Comparison of ENCODE assay signal across 9 mouse cellular contexts in genomic region chr13:95347018-95347696, GRCm38 (mm10). TPM values are rescaled to one million over a fixed set of nuclear protein-coding genes. Genes with fewer than 3 reads are reported as not detected.
DNase-seq lines count a peak whose midpoint lies in the region; ATAC-seq and TF ChIP-seq lines count a peak whose summit lies in the region.
"Had no signal": no experiment of that assay in that cellular context is flagged by ENCODE, and none has a peak within 500 bp of the region (broad histone marks: within the 10 kb centered on the region; RNA-seq: fewer than 3 reads in every experiment).

No protein-coding gene starts in this region.

- WGBS in embryonic facial prominence, embryonic 15.5 days = 30% methylated on average over 8 of the region's 8 CpGs

- no peaks in the 10 kb centered on the region for H3K27me3 ChIP-seq in E14TG2a.4 (ENCODE audit: insufficient read depth, low read length)
- H3K27me3 ChIP-seq in embryonic facial prominence, embryonic 15.5 days = no peaks in the 10 kb centered on the region
- H3K27me3 ChIP-seq: heart, embryonic 15.5 days had no signal

- ATAC-seq in embryonic facial prominence, embryonic 15.5 days (ENCODE audit: insufficient number of reproducible peaks, low FRiP score, low TSS enrichment, low read depth) = peak; percentile 29; the same call in 1 of the 2 replicates
- peak; percentile 42; the same call in 1 of the 2 replicates for ATAC-seq in neutrophil, adult 5-6 weeks (ENCODE audit: extremely low read depth, insufficient number of reproducible peaks, low FRiP score, poor library complexity, severe bottlenecking)

- DNase-seq in heart, postnatal 36 days = peak; percentile 65 to 75
- peak; percentile 58 to 89 for DNase-seq in layer of hippocampus, adult 18-20 months (ENCODE audit: low spot score in 2 of 2)
- DNase-seq in lung, adult 18-20 months = peak; percentile 33 to 52
- DNase-seq in thymus, postnatal 10 days (ENCODE audit: low spot score in 2 of 2) = peak; percentile 16 to 72

- TF ChIP-seq CTCF in E14TG2a.4 (conservative IDR thresholded peaks at IDR 0.05; ENCODE audit: low read length) = peak; percentile 85
- TF ChIP-seq CTCF in bone marrow macrophage, adult 2 months (IDR thresholded peaks at IDR 0.05; ENCODE audit: low read depth, low read length) = peak; percentile 88

- H3K27ac ChIP-seq in bone marrow macrophage, adult 2 months (ENCODE audit: insufficient read depth, low read depth, low read length) = no peak overlapping the region
- H3K27ac ChIP-seq in embryonic facial prominence, embryonic 15.5 days (replicated peaks) = no peak overlapping the region
- H3K27ac ChIP-seq: heart, embryonic 15.5 days had no signal

- H3K9me3 ChIP-seq in E14TG2a.4 (ENCODE audit: low read length) = no peaks in the 10 kb centered on the region
- no peaks in the 10 kb centered on the region for H3K9me3 ChIP-seq in embryonic facial prominence, embryonic 15.5 days (replicated peaks)
- H3K9me3 ChIP-seq: heart, embryonic 15.5 days had no signal

- H3K4me2 ChIP-seq in embryonic facial prominence, embryonic 15.5 days (replicated peaks) = no peak overlapping the region
- H3K4me2 ChIP-seq: heart, embryonic 15.5 days had no signal

- 0 out of 2 replicates have a peak, but pooled peaks cover 12% of the 10 kb centered on the region for H3K4me1 ChIP-seq in E14TG2a.4 (replicated peaks; ENCODE audit: low read depth, low read length)
- H3K4me1 ChIP-seq in bone marrow macrophage, adult 2 months (ENCODE audit: control insufficient read depth, insufficient read depth, low read length) = no peaks in the 10 kb centered on the region
- H3K4me1 ChIP-seq in embryonic facial prominence, embryonic 15.5 days = no peaks in the 10 kb centered on the region
- H3K4me1 ChIP-seq: heart, embryonic 15.5 days had no signal

- TF ChIP-seq POLR2A in bone marrow macrophage, adult 2 months (IDR thresholded peaks at IDR 0.05; ENCODE audit: borderline replicate concordance, low read depth, low read length) = no peak

- intact Hi-C loops in heart, postnatal 36 days (cut with DNase I) = loop anchor here (5.0 kb wide), 1 partner anchor 95 kb away; the partner anchor contains the start of gene Pde8b

- no peak overlapping the region for H3K4me3 ChIP-seq in E14TG2a.4 (replicated peaks; ENCODE audit: low read length)
- no peak overlapping the region for H3K4me3 ChIP-seq in bone marrow macrophage, adult 2 months (ENCODE audit: insufficient read depth, low read length)
- no peak overlapping the region for H3K4me3 ChIP-seq in embryonic facial prominence, embryonic 15.5 days (replicated peaks)
- H3K4me3 ChIP-seq: heart, embryonic 15.5 days had no signal

- H3K36me3 ChIP-seq in E14TG2a.4 (ENCODE audit: insufficient read depth, low read length) = peaks cover 26% of the 10 kb centered on the region
- peaks cover 23% of the 10 kb centered on the region for H3K36me3 ChIP-seq in embryonic facial prominence, embryonic 15.5 days

- no peak overlapping the region for H3K9ac ChIP-seq in embryonic facial prominence, embryonic 15.5 days
- H3K9ac ChIP-seq: heart, embryonic 15.5 days had no signal

RNA-seq across cellular contexts. Expression of gene Zbed3, which starts 23.7 kb away (rescaled TPM):
- polyA plus RNA-seq in bone marrow macrophage, adult 2 months (2012; ENCODE audit: insufficient read depth, insufficient read length, missing spikeins) = 9.9 and 10.9 TPM in 2 replicates
- polyA plus RNA-seq in embryonic facial prominence, embryonic 15.5 days (2015; fragmentation: Nextera tagmentation; extraction: Ambion mirVana) = 57.1 and 59.8 TPM in 2 replicates
- total RNA-seq in heart, postnatal 36 days (2021) = 10 to 100 TPM; 14.3 to 17.2 TPM
- total RNA-seq in layer of hippocampus, adult 18-20 months (2021) = 10 to 100 TPM; 11.7 to 13.3 TPM
- total RNA-seq in neutrophil, adult 5-6 weeks (2017) = 1.7 and 2.4 TPM in 2 replicates

RNA-seq across cellular contexts. Expression of gene Aggf1, which starts 28.0 kb away (rescaled TPM):
- 37.5 and 38.1 TPM in 2 replicates for polyA plus RNA-seq in bone marrow macrophage, adult 2 months (2012; ENCODE audit: insufficient read depth, insufficient read length, missing spikeins)
- polyA plus RNA-seq in embryonic facial prominence, embryonic 15.5 days (2015; fragmentation: Nextera tagmentation; extraction: Ambion mirVana) = 35.1 and 35.2 TPM in 2 replicates
- 10 to 100 TPM; 20.6 to 22.1 TPM for total RNA-seq in heart, postnatal 36 days (2021)
- total RNA-seq in layer of hippocampus, adult 18-20 months (2021) = 10 to 100 TPM; 50.4 to 52.2 TPM
- total RNA-seq in neutrophil, adult 5-6 weeks (2017) = 49.6 and 51.4 TPM in 2 replicates
